Mouse (Mus musculus) frontal cortex, postnatal 10 days (tissue): ENCODE measurements around the gene Shisa3.
A peak's percentile ranks its signal among the peaks of the same experiment; 100 is the strongest.

Experiments used
- DNase-seq, 2 experiments: peaks; one replicate each; pipeline ENCODE4 v3.0.0; 2022; ENCODE audit warnings: low spot score in 2 of 2, mixed read lengths in 1 of 2

Shisa3 gene

DNA sequence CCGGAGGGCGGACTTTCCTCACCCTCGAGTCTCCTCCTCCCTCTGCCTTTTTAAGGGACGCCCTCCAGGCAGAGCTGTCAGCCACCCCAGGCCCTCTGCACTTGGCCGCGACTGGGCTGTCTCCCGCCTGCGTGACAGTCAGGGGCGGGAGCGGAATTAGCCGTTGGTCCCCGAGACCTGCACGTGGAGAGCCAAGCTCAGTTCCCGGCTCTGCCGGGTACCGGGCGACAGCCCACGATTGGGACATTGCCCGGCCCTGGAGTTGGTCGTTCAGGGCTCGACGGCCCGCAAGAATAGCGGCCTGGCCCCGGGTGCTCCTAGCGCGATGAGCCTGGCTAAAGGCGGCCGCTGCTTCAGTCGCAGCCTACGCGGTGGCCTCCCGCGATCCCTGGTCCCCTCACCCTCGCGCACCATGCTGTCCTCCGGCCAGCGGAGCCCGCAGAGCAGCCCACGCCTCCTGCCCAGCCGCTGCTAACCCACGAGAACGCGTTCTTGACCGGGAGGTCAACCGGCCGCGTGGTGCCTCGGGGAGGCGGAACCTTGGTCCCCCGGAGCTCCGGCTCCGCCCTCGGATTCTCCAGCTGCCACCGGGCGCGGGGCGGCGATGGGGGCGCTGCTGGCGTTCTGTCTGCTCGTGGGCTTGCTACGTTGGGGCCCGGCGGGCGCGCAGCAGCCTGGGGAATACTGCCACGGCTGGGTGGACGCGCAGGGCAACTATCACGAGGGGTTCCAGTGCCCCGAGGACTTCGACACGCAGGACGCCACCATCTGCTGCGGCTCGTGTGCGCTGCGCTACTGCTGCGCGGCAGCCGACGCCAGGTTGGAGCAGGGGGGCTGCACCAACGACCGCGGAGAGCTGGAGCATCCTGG lies at the start of gene Shisa3:
Gene Shisa3, plus strand, starts transcription at position 79 of the 870 bp plus-strand sequence.
- DNase-seq, result peak in 1 of 2 experiments; percentile 21

- no peak for DNase-seq
These were observed 49.0 kb upstream of the Shisa3 start for GRCm38 (mm10) chr5:67558644-67559043.

GRCm38 (mm10) chr5:67559063-67559462 lies 48.6 kb upstream of the Shisa3 start:
- no peak for DNase-seq

- DNase-seq, result no peak
These were observed 35.0 kb upstream of the Shisa3 start for GRCm38 (mm10) chr5:67572552-67573155.

GRCm38 (mm10) chr5:67574039-67574438 lies 33.6 kb upstream of the Shisa3 start:
- no peak for DNase-seq

DNA sequence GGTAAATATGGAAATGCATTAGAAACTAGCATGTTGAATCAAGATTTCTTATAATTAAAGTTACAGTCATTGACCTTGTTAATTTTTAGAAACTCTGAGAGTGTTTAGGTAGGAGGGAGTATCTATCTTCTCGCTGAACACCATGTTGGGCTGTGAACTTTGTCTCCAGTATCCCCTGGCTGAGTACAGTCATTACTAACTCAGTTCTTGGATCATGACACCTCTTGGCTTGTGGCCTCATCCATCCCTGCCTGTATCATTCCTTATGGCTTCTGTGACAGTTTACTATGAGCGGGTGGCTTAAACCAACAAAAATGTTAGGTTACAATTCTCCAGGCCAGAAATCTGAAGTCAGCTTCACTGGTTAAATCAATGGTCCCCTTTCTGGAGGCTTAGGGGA lies 32.0 kb upstream of the Shisa3 start:
- DNase-seq, result no peak

GRCm38 (mm10) chr5:67579725-67580633 lies 27.7 kb upstream of the Shisa3 start:
- DNase-seq, result no peak

- DNase-seq, result no peak
These were observed 12.6 kb upstream of the Shisa3 start for GRCm38 (mm10) chr5:67595070-67595469.

DNA sequence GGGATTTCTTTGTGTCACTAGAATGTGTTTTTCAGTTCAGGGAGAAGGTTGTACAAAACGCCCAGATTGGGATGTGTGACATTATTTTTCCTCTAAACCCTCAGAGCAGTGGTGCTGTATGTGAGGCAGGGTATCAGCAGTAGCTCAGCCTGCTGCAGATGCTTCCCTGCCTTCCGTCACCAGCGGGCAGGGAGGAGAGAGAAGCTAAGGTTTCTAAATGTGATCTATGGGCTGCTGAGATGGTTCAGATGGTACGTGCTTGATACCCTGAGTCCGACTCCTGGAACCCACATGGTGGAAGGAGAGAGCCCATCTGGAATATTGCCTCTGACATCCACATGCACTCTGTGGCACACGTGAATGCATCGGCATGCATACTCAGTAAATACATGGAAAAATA lies 12.1 kb upstream of the Shisa3 start:
- DNase-seq, result no peak

DNA sequence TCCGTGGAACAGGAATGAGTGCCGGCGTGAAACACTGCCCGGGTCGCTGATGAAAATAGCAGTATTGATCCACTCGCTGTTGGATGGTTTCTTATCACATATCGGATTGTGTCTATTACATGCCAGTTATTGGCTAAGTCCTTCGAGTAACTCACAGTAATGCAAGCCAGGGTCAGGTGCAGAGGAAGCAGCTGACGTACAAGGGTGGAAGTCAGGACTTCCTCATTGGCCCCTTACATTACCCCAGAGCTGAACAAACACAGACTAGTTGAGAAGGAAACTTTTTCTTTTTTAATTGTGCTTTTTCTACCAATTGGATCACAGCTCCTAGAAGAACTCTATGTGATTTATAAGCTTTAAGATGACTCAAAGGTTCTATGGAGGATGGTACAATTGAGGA lies 7.7 kb upstream of the Shisa3 start:
- DNase-seq, result no peak

DNA sequence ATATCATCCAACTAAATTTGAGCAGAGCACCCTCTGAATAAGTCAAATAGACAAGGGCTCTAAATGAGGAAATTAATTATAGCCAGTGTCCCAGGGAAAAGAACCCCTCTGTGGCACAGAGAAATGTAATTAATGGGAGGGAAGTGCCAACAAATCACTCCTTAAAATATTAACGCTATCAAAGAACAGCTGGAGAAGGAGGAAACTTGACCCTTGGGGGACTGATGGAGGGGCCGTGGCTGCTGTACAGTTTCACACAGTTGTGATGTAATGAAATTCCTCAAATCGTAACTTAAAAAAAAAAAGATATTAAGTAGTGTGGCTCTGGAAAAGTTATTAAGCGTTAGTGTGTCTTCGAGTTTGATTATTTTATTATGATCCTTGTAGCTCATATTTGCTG lies 1.7 kb upstream of the Shisa3 start:
- no peak for DNase-seq

- peak in 1 of 2 experiments; percentile 19 for DNase-seq
These were observed 522 bp upstream of the Shisa3 start for GRCm38 (mm10) chr5:67606916-67607803.

DNA sequence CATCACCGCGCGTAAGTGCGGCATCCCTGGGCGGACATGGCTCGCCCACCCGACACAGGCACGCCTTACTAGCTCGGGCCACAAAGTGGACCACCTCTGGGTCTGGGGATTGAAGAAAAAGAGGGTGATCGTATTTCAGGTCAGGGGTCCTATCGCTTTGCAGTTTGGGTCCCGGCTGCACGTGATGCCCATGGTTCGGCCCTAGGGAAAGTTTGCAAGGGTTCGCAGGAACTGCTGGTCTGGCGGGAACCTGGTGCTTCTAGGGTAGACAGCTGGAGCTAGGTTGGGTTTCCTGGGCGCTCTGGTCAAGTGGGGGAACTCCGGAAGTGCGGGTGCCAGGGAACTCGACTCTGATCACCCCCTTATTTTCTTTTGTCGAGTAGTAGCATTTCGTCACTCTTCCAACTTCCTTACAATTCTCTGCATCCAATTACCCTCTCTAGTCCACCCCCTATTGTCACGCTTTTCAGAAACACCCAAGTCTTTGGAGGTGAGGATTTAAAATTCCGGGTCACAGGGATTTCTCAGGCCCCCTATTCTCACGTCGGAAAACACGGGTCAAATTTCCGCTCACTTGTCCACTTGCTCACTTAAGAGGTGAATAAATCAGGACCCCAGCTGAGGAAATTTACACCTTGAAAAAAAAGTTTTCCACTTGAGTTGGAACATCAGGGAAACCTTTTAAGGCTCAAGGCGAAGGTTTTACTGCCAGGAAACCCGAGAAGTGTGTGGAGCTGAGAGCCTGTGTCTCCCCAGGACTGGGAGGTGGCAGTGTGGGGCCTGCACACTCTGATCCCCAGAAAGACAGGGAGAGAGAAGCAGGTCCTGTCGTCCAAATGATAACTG lies 1.2 kb downstream of the Shisa3 start:
- no peak for DNase-seq

DNA sequence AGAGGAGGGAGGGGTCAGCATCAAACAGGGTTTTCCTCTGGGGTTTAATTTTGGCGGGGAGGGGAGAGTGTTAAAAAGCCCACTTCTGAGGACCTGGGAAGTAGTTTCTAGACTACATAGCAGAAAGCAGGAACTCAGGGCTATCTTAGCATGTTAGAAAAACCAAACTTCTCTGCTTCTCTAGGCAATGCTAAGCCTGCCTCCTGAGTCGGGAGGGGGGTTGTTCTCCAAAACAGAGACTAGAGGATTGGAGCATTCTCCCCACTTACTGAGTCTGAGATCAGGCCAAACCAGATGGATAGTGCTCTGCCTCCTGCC lies 1.8 kb downstream of the Shisa3 start:
- DNase-seq, result no peak

DNA sequence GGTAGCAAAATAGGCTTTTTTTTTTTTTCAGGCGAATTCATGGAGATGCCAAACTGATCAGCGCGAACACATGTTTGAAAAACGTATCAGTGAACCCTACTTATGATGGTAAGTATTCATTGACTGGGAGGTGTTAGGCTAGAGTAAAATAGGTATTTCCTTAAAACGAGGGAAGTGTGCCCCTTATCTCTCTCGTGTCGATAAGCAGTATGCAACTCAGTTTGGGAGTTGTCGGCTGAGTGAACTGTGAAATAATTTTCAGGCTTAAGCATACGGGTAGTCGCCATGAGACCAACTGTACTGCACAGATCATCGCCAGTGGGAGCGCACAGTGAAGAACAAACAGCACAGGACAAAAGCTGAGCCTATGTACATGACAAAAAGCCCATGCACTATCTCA lies 13.5 kb downstream of the Shisa3 start:
- no peak for DNase-seq

GRCm38 (mm10) chr5:67628180-67628940 lies 20.7 kb downstream of the Shisa3 start:
- no peak for DNase-seq

GRCm38 (mm10) chr5:67629440-67629839 lies 21.8 kb downstream of the Shisa3 start:
- no peak for DNase-seq

GRCm38 (mm10) chr5:67629861-67630260 lies 22.2 kb downstream of the Shisa3 start:
- DNase-seq, result no peak

DNA sequence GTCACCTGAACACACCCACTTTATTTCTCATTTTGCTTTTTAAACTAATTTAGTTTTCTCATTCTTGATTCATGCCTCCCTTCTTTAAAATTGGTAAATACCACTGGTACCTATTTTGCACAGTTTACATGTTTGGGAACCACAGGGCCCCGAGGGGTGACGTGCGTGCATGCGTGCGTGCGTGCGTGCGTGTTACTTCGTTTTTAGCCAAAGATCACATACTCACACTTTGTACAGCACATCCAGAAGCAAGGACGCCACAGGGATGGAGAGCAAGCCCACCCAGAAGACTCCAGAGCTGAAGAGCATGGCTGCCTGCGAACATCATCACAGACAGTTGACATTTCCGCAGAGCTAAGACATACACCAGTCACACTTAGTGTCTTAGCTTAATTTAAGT lies 23.6 kb downstream of the Shisa3 start:
- DNase-seq, result no peak
